Mouse (Mus musculus) myocyte (in vitro differentiated cells): ENCODE data around the gene Tmem248. TPM values are rescaled to one million over a fixed set of nuclear protein-coding genes. Genes with fewer than 3 reads are reported as not detected.
"Not testable (repeated sequence)": the region's sequence is repeated elsewhere in the genome, so short reads cannot be mapped to it uniquely, and the experiment has no call there.

Source experiments
- H3K27me3 ChIP-seq: one replicate; pipeline ENCODE4 v1.6.1; 2011; ENCODE audit not compliant: control insufficient read depth, insufficient read depth, insufficient read length
- H3K36me3 ChIP-seq: one replicate; pipeline ENCODE4 v1.6.1; 2011; ENCODE audit not compliant: control insufficient read depth, insufficient read depth
- H3K4me2 ChIP-seq: one replicate; pipeline ENCODE4 v1.6.1; 2011; ENCODE audit warnings: low read depth, control low read depth
- H3K4me3 ChIP-seq: one replicate; pipeline ENCODE4 v1.5.1; 2011; ENCODE audit warnings: mild to moderate bottlenecking, control low read depth, moderate library complexity
- H3K79me2 ChIP-seq: one replicate; pipeline ENCODE4 v1.6.1; 2011; ENCODE audit not compliant: control insufficient read depth, insufficient read depth
- H3ac ChIP-seq: one replicate; pipeline ENCODE4 v1.6.1; 2011; ENCODE audit not compliant: control insufficient read depth, insufficient read length
- CEBPB ChIP-seq: IDR thresholded peaks from 2 replicates; pipeline ENCODE4 v1.6.1; 2011; ENCODE audit warnings: mild to moderate bottlenecking, moderate library complexity; ENCODE audit not compliant: poor library complexity, insufficient read depth, severe bottlenecking
- E2F4 ChIP-seq: IDR thresholded peaks from one replicate; pipeline ENCODE4 v1.6.1; 2011; ENCODE audit warnings: mild to moderate bottlenecking, control low read depth, moderate library complexity; ENCODE audit not compliant: insufficient read depth
- MAX ChIP-seq: IDR thresholded peaks from one replicate; pipeline ENCODE4 v1.6.1; 2011; ENCODE audit warnings: low read depth, mild to moderate bottlenecking, control low read depth
- MYOD1 ChIP-seq, 3 experiments: IDR thresholded peaks; one replicate each; pipeline ENCODE4 v1.6.1; 2011; ENCODE audit warnings: control low read depth in 2 of 3, low read depth in 2 of 3, mild to moderate bottlenecking in 2 of 3, moderate library complexity in 1 of 3; ENCODE audit not compliant: insufficient read length in 2 of 3, control insufficient read depth in 1 of 3
- MYOG ChIP-seq, 3 experiments: IDR thresholded peaks; one replicate each; pipeline ENCODE4 v1.6.1; 2011; ENCODE audit warnings: control low read depth in 2 of 3, low read depth in 2 of 3, mild to moderate bottlenecking in 2 of 3; ENCODE audit not compliant: insufficient read length in 2 of 3, control insufficient read depth in 1 of 3, insufficient read depth in 1 of 3
- POLR2A ChIP-seq: IDR thresholded peaks from one replicate; pipeline ENCODE4 v1.6.1; 2011; ENCODE audit warnings: low read depth, mild to moderate bottlenecking, control low read depth, moderate library complexity; ENCODE audit not compliant: insufficient read length
- POLR2AphosphoS2 ChIP-seq: IDR thresholded peaks from one replicate; pipeline ENCODE4 v1.6.1; 2011; ENCODE audit warnings: low read depth, control low read depth; ENCODE audit not compliant: insufficient read length
- REST ChIP-seq: IDR thresholded peaks from one replicate; pipeline ENCODE4 v1.6.1; 2011; ENCODE audit warnings: mild to moderate bottlenecking, control low read depth, moderate library complexity; ENCODE audit not compliant: insufficient read depth, insufficient read length
- SRF ChIP-seq: IDR thresholded peaks from one replicate; pipeline ENCODE4 v1.6.1; 2011; ENCODE audit warnings: low read depth; ENCODE audit not compliant: control insufficient read depth, insufficient read length
- TCF12 ChIP-seq: IDR thresholded peaks from one replicate; pipeline ENCODE4 v1.6.1; 2011; ENCODE audit warnings: mild to moderate bottlenecking, control low read depth; ENCODE audit not compliant: poor library complexity, insufficient read depth, severe bottlenecking
- TCF3 ChIP-seq: IDR thresholded peaks from one replicate; pipeline ENCODE4 v1.6.1; 2011; ENCODE audit warnings: low read depth, control low read depth; ENCODE audit not compliant: insufficient read length
- USF1 ChIP-seq: IDR thresholded peaks from one replicate; pipeline ENCODE4 v1.6.1; 2011; ENCODE audit warnings: low read depth, mild to moderate bottlenecking, control low read depth, moderate library complexity
- polyA plus RNA-seq: library from polyadenylated mRNA; unstranded; fragments of >200 nt; fragmentation: generic; extraction: Trizol; gene quantifications from one replicate; pipeline ENCODE4 v1.2.1, GENCODE M21; 2012; ENCODE audit warnings: missing spikeins

The Tmem248 gene
- polyA plus RNA-seq, 1 experiment, result 25.3 TPM

- TF ChIP-seq E2F4 (no peak), TCF3 (no peak), TCF12 (no peak), REST (no peak), USF1 (no peak), MYOG (IDR thresholded peaks at IDR 0.05; ENCODE audit: control insufficient read depth in 1 of 3, insufficient read depth in 1 of 3, insufficient read length in 2 of 3, low read depth in 2 of 3) (no peak), POLR2A (peak; percentile 98), MYOD1 (IDR thresholded peaks at IDR 0.05; ENCODE audit: control insufficient read depth in 1 of 3, insufficient read length in 2 of 3, low read depth in 2 of 3) (no peak), MAX (no peak), CEBPB (no peak), POLR2AphosphoS2 (peak; percentile 98), SRF (peak; percentile 86)
These were observed 38.3 kb downstream of the Tmem248 start, which contains the start of the genes Sbds and Tyw1 for GRCm38 (mm10) chr5:130255017-130255720. Sbds (minus strand) TSS chr5:130255530. Tyw1 (plus strand) TSS chr5:130255619.

GRCm38 (mm10) chr5:130255799-130256525 is 39.1 kb downstream of the Tmem248 start:
- H3K27me3 ChIP-seq, result not testable (repeated sequence)
- Histone ChIP-seq H3K79me2 (peaks cover 49% of the 10 kb centered on the region), H3K4me2 (peak overlapping the region; percentile 100), H3K4me3 (peak overlapping the region; percentile 99), H3K36me3 (peaks cover 21% of the 10 kb centered on the region), H3ac (peak overlapping the region; percentile 34)

More at GRCm38 (mm10) chr5:130255017-130255720, 38.3 kb downstream of the Tmem248 start, which contains the start of the genes Sbds and Tyw1:
- peak within 1 kb of the TSS; percentile 100 for H3K4me2 ChIP-seq
- H3K36me3 ChIP-seq, result peaks cover 27% of the 10 kb centered on the region
- H3K79me2 ChIP-seq, result peaks cover 51% of the 10 kb centered on the region
- no peaks in the 10 kb centered on the region for H3K27me3 ChIP-seq
- peak within 1 kb of the TSS; percentile 34 for H3ac ChIP-seq
- peak within 1 kb of the TSS; percentile 99 for H3K4me3 ChIP-seq

GRCm38 (mm10) chr5:130256678-130257271 is 39.9 kb downstream of the Tmem248 start:
- TF ChIP-seq E2F4 (peak; percentile 95), MYOG (IDR thresholded peaks at IDR 0.05; ENCODE audit: control insufficient read depth in 1 of 3, insufficient read depth in 1 of 3, insufficient read length in 2 of 3, low read depth in 2 of 3) (no peak), POLR2A (peak; percentile 77), SRF (peak; percentile 24), TCF3 (no peak), POLR2AphosphoS2 (peak; percentile 85)
- H3K27me3 ChIP-seq, result no peaks in the 10 kb centered on the region
- peak overlapping the region; percentile 100 for H3K4me2 ChIP-seq
- H3ac ChIP-seq, result peak overlapping the region; percentile 38
- H3K79me2 ChIP-seq, result peaks cover 41% of the 10 kb centered on the region
- peaks cover 19% of the 10 kb centered on the region for H3K36me3 ChIP-seq
- H3K4me3 ChIP-seq, result peak overlapping the region; percentile 99

GRCm38 (mm10) chr5:130257303-130257702 is 40.4 kb downstream of the Tmem248 start:
- Histone ChIP-seq H3K27me3 (no peaks in the 10 kb centered on the region), H3ac (peak overlapping the region; percentile 38), H3K36me3 (peaks cover 14% of the 10 kb centered on the region), H3K4me2 (peak overlapping the region; percentile 95), H3K79me2 (peaks cover 36% of the 10 kb centered on the region), H3K4me3 (peak overlapping the region; percentile 99)
- TF ChIP-seq REST, result no peak
- TF ChIP-seq MYOD1 (IDR thresholded peaks at IDR 0.05; ENCODE audit: control insufficient read depth in 1 of 3, insufficient read length in 2 of 3, low read depth in 2 of 3), result no peak
- no peak for TF ChIP-seq TCF12

GRCm38 (mm10) chr5:130263454-130263853 is 46.6 kb downstream of the Tmem248 start:
- H3K27me3 ChIP-seq, result no peaks in the 10 kb centered on the region
- H3K36me3 ChIP-seq, result no peaks in the 10 kb centered on the region
- TF ChIP-seq USF1 (no peak), MYOD1 (IDR thresholded peaks at IDR 0.05; ENCODE audit: control insufficient read depth in 1 of 3, insufficient read length in 2 of 3, low read depth in 2 of 3) (no peak), REST (no peak), MYOG (IDR thresholded peaks at IDR 0.05; ENCODE audit: control insufficient read depth in 1 of 3, insufficient read depth in 1 of 3, insufficient read length in 2 of 3, low read depth in 2 of 3) (no peak), TCF12 (no peak), SRF (no peak), MAX (no peak)
- no peak overlapping the region for H3K4me3 ChIP-seq
- H3K79me2 ChIP-seq, result peaks cover 4% of the 10 kb centered on the region
- no peak overlapping the region for H3K4me2 ChIP-seq
- H3ac ChIP-seq, result no peak overlapping the region
